Mouse (Mus musculus) olfactory bulb, adult 2 months (tissue): ENCODE data around the gene Lrguk.

Source experiments
- CTCF ChIP-seq: fragments of 200-500 bp; IDR thresholded peaks from 2 replicates; pipeline ENCODE4 v1.5.1; 2012; ENCODE audit warnings: low read depth, mild to moderate bottlenecking, low read length, moderate library complexity; ENCODE audit not compliant: insufficient read depth
- POLR2A ChIP-seq: fragments of 200-500 bp; IDR thresholded peaks from 2 replicates; pipeline ENCODE4 v1.6.1; 2012; ENCODE audit warnings: mild to moderate bottlenecking, low read depth, low read length, moderate library complexity; ENCODE audit not compliant: insufficient read depth

GRCm38 (mm10) chr6:34181961-34182360 is 152.7 kb downstream of the Lrguk start:
- TF ChIP-seq CTCF (no peak), POLR2A (no peak)
